Mouse (Mus musculus) ovary, postnatal 14 days (tissue): ENCODE measurements around the gene Daam1.
A peak's percentile ranks its signal among the peaks of the same experiment; 100 is the strongest.
"Not testable (repeated sequence)": the region's sequence is repeated elsewhere in the genome, so short reads cannot be mapped to it uniquely, and the experiment has no call there.

Source experiments
- DNase-seq: peaks from one replicate; pipeline ENCODE4 v3.0.0; 2022; ENCODE audit warnings: low spot score

The Daam1 gene

GRCm38 (mm10) chr12:71834041-71834440, 3.2 kb downstream of the Daam1 start:
- DNase-seq: no peak

GRCm38 (mm10) chr12:71835966-71836668, 5.2 kb downstream of the Daam1 start:
- no peak for DNase-seq

DNA sequence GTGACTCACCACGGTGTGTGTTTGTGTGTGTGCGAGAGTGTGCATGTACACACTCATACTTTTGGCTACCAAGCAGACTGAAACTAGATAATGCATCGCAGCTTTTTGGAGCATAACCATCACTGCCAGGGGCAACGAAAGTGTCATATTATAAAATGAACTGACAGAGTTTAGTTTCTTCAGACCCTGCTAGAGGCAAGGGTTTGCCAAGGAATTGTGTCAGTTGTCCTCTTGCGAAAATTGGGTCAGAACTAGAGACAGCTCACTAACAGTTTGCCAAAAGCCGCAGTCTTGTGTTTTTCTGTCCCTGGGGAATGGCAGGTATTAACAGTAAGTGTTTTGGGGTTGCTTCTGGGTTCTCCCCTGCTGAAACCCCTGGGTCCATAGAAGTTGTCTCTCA, 5.9 kb downstream of the Daam1 start:
- no peak for DNase-seq

GRCm38 (mm10) chr12:71837576-71837975, 6.7 kb downstream of the Daam1 start:
- DNase-seq: no peak

DNA sequence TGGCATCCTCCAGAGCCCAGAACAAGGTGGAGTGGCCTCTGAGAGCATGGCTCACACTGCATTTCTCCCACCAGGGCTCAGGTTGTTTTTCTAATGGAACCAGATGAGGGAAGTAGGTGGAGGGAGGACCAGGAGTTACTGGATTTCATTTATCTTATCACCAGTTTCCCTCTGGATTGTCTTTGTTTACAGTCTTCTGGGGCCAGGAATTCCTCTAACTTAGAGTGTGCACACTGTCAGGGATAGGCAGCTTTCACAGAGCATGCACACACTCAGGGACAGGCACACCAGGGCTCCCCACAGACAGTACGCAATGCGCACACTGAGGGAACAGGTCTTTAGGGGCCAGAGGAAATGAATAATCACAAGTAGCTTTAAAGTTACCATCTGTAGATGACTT, 7.4 kb downstream of the Daam1 start:
- DNase-seq: no peak

DNA sequence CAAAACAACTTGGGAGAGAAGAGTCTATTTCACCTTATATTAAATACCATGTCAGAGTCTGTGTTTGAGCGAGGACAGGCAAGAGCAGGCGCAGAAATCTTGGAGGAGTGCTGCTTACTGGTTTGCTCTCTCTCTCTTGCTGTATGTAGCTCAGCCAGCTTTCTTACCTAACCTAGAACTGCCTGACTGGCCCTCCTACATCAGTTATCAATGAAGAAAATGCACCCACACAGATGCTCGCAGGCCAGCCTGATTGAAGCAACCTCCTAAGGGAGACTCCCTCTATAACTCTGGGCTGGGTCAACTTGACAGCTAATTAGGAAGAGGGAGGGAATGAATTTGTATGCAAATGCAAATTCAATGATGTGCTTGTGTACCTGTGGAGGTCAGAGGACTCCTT, 8.8 kb downstream of the Daam1 start:
- DNase-seq: no peak

DNA sequence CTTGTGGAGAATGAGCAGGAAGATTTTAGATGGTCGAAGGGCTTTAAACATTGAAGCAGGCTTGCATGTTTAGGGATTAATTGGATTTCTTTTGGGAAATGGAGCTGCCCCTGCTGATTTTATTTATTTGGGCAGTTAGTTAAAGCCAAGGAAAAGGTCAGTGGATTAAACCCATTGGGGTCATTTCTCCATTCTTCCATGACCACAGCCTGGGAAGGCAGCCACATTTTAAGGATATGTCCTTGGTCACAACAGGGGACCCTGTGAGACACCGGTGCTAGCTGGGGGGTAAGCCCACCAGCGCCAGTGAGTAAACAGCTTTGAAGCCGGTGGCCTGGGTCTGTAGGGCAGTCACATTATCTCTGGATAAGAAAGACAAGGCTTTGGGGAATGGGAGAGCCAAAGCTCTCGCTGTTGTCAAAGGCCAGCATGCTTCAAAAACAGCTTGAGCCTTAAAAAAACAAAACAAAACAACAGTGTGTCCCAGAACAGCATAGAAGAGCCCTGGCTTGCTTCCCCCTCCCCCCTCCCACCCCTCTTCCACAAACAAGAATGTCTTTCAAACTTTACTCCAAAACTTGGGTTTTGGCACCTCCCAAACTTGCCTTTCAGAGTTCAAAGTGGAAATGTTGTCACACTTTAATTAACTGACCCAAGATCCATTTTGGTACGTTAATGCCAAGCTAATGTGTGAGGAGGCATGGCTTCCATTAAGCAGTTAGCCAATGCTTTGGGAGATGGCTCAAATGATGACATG, 9.7 kb downstream of the Daam1 start:
- DNase-seq: no peak

DNA sequence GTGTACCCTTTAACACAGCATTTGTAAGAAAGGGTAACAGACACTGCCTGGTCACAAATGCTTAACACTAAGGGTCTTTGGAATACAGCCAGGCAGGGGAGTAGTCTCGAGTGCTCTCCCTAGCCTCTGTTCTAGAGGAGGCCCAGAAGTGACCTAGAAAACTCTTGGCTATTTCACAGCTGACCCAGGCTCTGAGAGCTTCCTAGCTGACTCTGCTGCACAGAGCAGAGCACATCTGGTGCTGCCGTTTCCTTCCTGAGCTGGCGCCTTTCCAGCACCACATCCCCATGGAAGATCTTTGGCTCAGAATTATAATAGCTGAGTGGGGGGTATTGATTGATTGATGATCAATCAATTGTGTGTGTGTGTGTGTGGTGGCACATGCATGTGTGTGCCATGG, 11.1 kb downstream of the Daam1 start:
- peak; percentile 21 for DNase-seq

GRCm38 (mm10) chr12:71842588-71842987, 11.7 kb downstream of the Daam1 start:
- DNase-seq: no peak

- DNase-seq: no peak
Observed at GRCm38 (mm10) chr12:71845486-71845885, 14.6 kb downstream of the Daam1 start.

GRCm38 (mm10) chr12:71846416-71846815, 15.5 kb downstream of the Daam1 start:
- not testable (repeated sequence) for DNase-seq

DNA sequence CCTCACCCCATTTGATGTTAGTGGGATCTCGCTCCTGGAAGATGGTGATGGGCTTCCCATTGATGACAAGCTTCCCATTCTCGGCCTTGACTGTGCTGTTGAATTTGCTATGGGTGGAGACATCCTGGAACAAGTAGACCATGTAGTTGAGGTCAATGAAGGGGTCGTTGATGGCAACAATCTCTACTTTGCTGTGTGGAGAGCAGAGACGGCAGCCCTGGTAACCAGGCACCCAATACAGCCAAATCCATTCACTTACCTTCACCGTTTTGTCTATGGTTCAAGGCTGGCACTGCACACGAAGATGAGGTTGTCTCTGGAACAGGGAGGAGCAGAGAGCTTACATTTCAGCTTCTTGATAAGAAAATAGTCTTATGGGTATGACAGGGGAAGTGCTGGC, 16.1 kb downstream of the Daam1 start:
- not testable (repeated sequence) for DNase-seq

DNA sequence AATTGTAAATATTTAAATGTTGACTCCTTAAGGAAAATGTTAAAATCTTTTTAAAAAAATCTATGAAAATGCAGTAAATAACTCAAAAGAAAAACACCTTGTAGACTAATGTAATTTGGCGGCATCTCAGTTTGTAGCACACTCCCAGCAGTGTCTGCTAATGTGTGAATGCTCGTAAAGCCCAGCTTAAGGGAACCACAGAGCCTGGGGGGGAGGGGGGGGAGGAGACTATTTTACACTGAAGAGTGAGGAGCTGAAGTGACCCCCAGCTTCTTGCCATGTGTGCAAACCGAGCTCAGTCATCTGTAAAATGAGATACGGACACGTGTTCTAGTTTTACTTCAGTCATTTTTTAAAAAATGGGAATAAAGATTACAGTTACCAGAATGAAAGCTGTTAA, 16.7 kb downstream of the Daam1 start:
- no peak for DNase-seq

DNA sequence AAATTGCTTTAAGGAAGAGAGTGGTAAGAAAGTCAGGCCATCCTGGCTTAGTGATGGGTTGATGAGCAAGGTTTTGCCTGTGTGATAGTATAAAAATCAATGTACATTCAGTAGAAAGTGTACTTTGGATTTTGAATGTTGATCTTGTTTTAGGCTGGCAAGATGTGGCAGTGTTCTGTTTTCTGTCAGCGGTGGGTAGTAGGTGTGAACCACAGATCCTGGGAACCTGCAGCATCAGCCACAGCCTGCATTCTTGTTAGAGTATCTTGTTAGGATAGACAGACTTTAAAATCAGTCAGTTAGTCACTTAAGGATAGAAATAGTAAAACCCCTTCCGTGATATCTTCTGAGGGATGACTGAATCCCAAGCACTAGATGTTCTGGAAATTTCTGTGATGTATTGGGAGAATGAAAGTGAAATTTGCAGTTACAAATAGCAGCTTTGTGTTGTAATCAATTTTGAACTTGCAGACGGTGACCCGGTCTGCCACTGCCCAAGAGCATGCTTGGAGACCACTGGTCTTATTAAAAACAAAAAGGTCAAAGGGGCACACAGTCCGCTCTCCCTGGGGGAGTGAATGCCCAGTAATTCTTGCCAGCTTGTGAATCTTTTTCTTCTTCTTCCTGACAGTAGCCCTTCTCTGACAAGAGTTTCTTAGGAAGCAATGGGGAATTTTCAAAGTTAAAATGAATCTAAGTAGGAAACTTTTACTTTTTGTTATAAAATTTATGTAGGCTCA, 17.3 kb downstream of the Daam1 start:
- DNase-seq: no peak

- DNase-seq: no peak
Observed at GRCm38 (mm10) chr12:71849051-71849450, 18.2 kb downstream of the Daam1 start.

DNA sequence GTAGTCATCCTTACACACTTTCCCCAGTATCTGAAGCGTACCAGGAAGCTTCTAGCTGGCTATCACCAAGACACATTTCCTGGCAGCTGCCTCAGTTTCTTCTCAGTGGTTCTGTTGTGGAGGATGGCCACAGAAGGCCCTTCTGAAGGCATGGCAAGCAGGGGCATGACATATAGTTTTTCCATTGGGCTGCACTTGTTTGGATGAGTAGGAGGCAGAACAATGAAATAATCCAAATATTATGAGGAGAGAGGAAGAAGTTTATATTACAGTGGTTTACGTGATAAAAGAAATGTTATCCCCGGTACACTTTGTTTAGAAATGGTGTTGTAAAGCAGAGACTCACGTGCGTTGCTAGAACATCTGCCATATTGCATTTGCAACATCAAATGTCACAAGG, 19.3 kb downstream of the Daam1 start:
- no peak for DNase-seq

GRCm38 (mm10) chr12:71852678-71853077, 21.8 kb downstream of the Daam1 start:
- DNase-seq: no peak

DNA sequence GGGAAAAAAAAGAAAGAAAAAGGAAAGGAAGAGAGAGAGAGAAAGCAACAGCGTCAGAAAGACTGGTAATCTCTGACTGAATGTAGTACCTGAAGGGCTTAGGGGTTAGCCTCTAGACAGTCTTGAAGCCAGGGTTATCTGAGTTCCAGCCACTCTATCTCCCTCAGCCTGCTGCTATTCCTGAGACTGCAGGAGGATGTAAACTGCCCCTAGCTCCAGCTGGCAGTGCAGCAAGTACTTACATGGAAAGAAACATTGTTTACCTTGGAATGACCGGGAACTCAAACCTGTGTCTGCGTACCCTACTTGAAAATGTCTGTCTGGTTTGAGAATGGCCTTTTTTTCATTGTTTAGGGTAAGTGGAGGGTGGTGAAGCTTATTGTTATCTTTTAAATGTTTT, 22.8 kb downstream of the Daam1 start:
- DNase-seq: no peak

DNA sequence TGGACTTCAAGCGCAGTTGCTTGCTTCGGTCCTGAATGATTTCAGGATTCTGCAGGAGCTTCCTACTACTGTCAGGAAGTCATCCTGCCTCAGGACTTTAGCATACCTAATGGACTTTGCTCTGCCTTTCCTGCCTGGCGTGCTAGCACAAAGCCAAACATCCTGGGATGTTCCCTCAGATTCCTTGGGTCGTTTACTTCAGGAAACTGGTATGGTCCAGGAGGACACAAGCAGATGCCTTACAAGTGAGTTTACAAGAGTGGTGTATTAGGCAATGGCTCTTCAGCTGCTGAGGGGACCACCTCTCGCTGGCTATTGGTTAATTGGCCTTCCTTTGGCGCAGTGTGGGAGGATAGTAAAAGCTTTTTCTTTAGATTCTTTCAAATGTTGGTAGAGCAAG, 23.3 kb downstream of the Daam1 start:
- DNase-seq: no peak

GRCm38 (mm10) chr12:71855730-71856479, 25.0 kb downstream of the Daam1 start:
- DNase-seq: peak; percentile 30

- no peak for DNase-seq
Observed at GRCm38 (mm10) chr12:71856480-71856754, 25.5 kb downstream of the Daam1 start.

GRCm38 (mm10) chr12:71859096-71859495, 28.2 kb downstream of the Daam1 start:
- no peak for DNase-seq
